Mouse (Mus musculus) heart, postnatal 25 days (tissue): ENCODE data around the gene Herc1. TPM values are rescaled to one million over a fixed set of nuclear protein-coding genes. Genes with fewer than 3 reads are reported as not detected.

ENCODE experiments used
- DNase-seq: peaks from one replicate; pipeline ENCODE4 v3.0.0; 2022; ENCODE audit warnings: low spot score
- intact Hi-C: fragments of 180-260 bp; cut with DNase I; formaldehyde crosslinking; loops from one replicate; pipeline ENCODE4 v1.15.1; 2025
- total RNA-seq, 2 experiments: library from RNA; stranded (reverse); gene quantifications; 2 replicates each; pipeline ENCODE4 v1.2.3; 2021

Herc1 gene
- 10 to 100 TPM; 33.9 to 38.5 TPM for total RNA-seq

- peak; percentile 91 for DNase-seq
- intact Hi-C loops: loop anchor here (5.0 kb wide), 1 partner anchor 43 kb away; no protein-coding TSS in a partner anchor
These were observed at the start of gene Herc1 for GRCm38 (mm10) chr9:66349860-66350787. Gene Herc1, plus strand, starts transcription at chr9:66350450.

- intact Hi-C loops: loop anchor here (5.0 kb wide), 1 partner anchor 43 kb away; no protein-coding TSS in a partner anchor
- no peak for DNase-seq
These were observed 45.7 kb upstream of the Herc1 start for GRCm38 (mm10) chr9:66304320-66305090.

GRCm38 (mm10) chr9:66305121-66306112 is 44.8 kb upstream of the Herc1 start:
- intact Hi-C loops: loop anchor here (5.0 kb wide), 1 partner anchor 42 kb away; no protein-coding TSS in a partner anchor
- DNase-seq: peak; percentile 22

GRCm38 (mm10) chr9:66306414-66306813 is 43.8 kb upstream of the Herc1 start:
- no peak for DNase-seq
- intact Hi-C loops: loop anchor here (5.0 kb wide), 1 partner anchor 41 kb away; no protein-coding TSS in a partner anchor

- intact Hi-C loops: loop anchor here (5.0 kb wide), 1 partner anchor 40 kb away; no protein-coding TSS in a partner anchor
- DNase-seq: no peak
These were observed 42.9 kb upstream of the Herc1 start for GRCm38 (mm10) chr9:66307341-66307740.

- DNase-seq: no peak
- intact Hi-C loops: loop anchor here (5.0 kb wide), 1 partner anchor 39 kb away; no protein-coding TSS in a partner anchor
These were observed 41.5 kb upstream of the Herc1 start for GRCm38 (mm10) chr9:66308741-66309140.

GRCm38 (mm10) chr9:66311458-66311857 is 38.8 kb upstream of the Herc1 start:
- intact Hi-C loops: no loop called here
- DNase-seq: peak; percentile 14

GRCm38 (mm10) chr9:66316603-66317002 is 33.6 kb upstream of the Herc1 start:
- DNase-seq: no peak
- intact Hi-C loops: no loop called here

GRCm38 (mm10) chr9:66322010-66322931 is 28.0 kb upstream of the Herc1 start:
- intact Hi-C loops: no loop called here
- no peak for DNase-seq

GRCm38 (mm10) chr9:66326879-66327278 is 23.4 kb upstream of the Herc1 start:
- no peak for DNase-seq
- intact Hi-C loops: no loop called here

GRCm38 (mm10) chr9:66329474-66329873 is 20.8 kb upstream of the Herc1 start:
- intact Hi-C loops: no loop called here

GRCm38 (mm10) chr9:66330437-66330836 is 19.8 kb upstream of the Herc1 start:
- no peak for DNase-seq

More at GRCm38 (mm10) chr9:66329474-66329873, 20.8 kb upstream of the Herc1 start:
- no peak for DNase-seq

GRCm38 (mm10) chr9:66331548-66331947 is 18.7 kb upstream of the Herc1 start:
- DNase-seq: no peak
- intact Hi-C loops: no loop called here

More at GRCm38 (mm10) chr9:66330437-66330836, 19.8 kb upstream of the Herc1 start:
- intact Hi-C loops: no loop called here

- no peak for DNase-seq
- intact Hi-C loops: no loop called here
These were observed 17.9 kb upstream of the Herc1 start for GRCm38 (mm10) chr9:66332393-66332792.

GRCm38 (mm10) chr9:66337280-66337679 is 13.0 kb upstream of the Herc1 start:
- intact Hi-C loops: no loop called here
- no peak for DNase-seq

GRCm38 (mm10) chr9:66338005-66338782 is 12.1 kb upstream of the Herc1 start:
- intact Hi-C loops: no loop called here

GRCm38 (mm10) chr9:66339714-66340113 is 10.5 kb upstream of the Herc1 start:
- intact Hi-C loops: no loop called here
- no peak for DNase-seq

More at GRCm38 (mm10) chr9:66338005-66338782, 12.1 kb upstream of the Herc1 start:
- no peak for DNase-seq
